Mouse (Mus musculus): Measurements from ENCODE around the gene Prl6a1. TPM values are rescaled to one million over a fixed set of nuclear protein-coding genes. Genes with fewer than 3 reads are reported as not detected.

Prl6a1 gene
- not detected in 2 replicates for polyA plus RNA-seq (2015; fragmentation: Nextera tagmentation; extraction: Ambion mirVana)

- H3K27ac ChIP-seq = no peak within 1 kb of the TSS
- no peak within 1 kb of the TSS for H3K4me2 ChIP-seq
- no peak within 1 kb of the TSS for H3K9ac ChIP-seq
- 74% methylated on average over 7 of the region's 7 CpGs for WGBS
- no peaks in the 10 kb centered on the region for H3K4me1 ChIP-seq (replicated peaks)
- H3K36me3 ChIP-seq = no peaks in the 10 kb centered on the region
- H3K9me3 ChIP-seq (replicated peaks) = no peaks in the 10 kb centered on the region
- H3K27me3 ChIP-seq = no peaks in the 10 kb centered on the region
- H3K4me3 ChIP-seq = no peak within 1 kb of the TSS
- no peak for ATAC-seq (replicated peaks; ENCODE audit: insufficient number of reproducible peaks, insufficient read depth, low FRiP score, low read depth)
These were observed at the start of gene Prl6a1 for GRCm38 (mm10) chr13:27312334-27313225. Prl6a1 (plus strand) TSS chr13:27312627.

- 78% methylated on average over 1 of the region's 1 CpGs for WGBS
These were observed 22.6 kb downstream of the Prl6a1 start for GRCm38 (mm10) chr13:27334989-27335388.

GRCm38 (mm10) chr13:27342733-27343275 is 30.4 kb downstream of the Prl6a1 start:
- Histone ChIP-seq H3K9ac (no peak overlapping the region), H3K4me1 (replicated peaks) (peaks cover 6% of the 10 kb centered on the region; the same call in 1 of the 2 replicates), H3K27ac (0 out of 2 replicates have a peak overlapping the region, but pooled peaks have one; percentile 7), H3K27me3 (no peaks in the 10 kb centered on the region), H3K9me3 (replicated peaks) (no peaks in the 10 kb centered on the region), H3K4me2 (no peak overlapping the region), H3K36me3 (no peaks in the 10 kb centered on the region), H3K4me3 (no peak overlapping the region)
- ATAC-seq (replicated peaks; ENCODE audit: insufficient number of reproducible peaks, insufficient read depth, low FRiP score, low read depth) = peak; percentile 75
- 14% methylated on average over 3 of the region's 3 CpGs for whole genome bisulfite sequencing

More at GRCm38 (mm10) chr13:27334989-27335388, 22.6 kb downstream of the Prl6a1 start:
- Histone ChIP-seq H3K9me3 (replicated peaks) (no peaks in the 10 kb centered on the region), H3K9ac (no peak overlapping the region), H3K27me3 (no peaks in the 10 kb centered on the region), H3K36me3 (no peaks in the 10 kb centered on the region), H3K27ac (no peak overlapping the region), H3K4me1 (replicated peaks) (no peaks in the 10 kb centered on the region), H3K4me3 (no peak overlapping the region), H3K4me2 (no peak overlapping the region)
- ATAC-seq (replicated peaks; ENCODE audit: insufficient number of reproducible peaks, insufficient read depth, low FRiP score, low read depth) = no peak

- no peak for ATAC-seq (replicated peaks; ENCODE audit: insufficient number of reproducible peaks, insufficient read depth, low FRiP score, low read depth)
- WGBS = 60% methylated on average over 2 of the region's 2 CpGs
These were observed 32.9 kb downstream of the Prl6a1 start, which contains the start of gene Prl8a2 for GRCm38 (mm10) chr13:27345373-27345772. Prl8a2 (plus strand) TSS chr13:27345673.

More at GRCm38 (mm10) chr13:27345373-27345772, 32.9 kb downstream of the Prl6a1 start, which contains the start of gene Prl8a2:
- H3K9me3 ChIP-seq (replicated peaks) = no peaks in the 10 kb centered on the region
- H3K4me2 ChIP-seq = no peak within 1 kb of the TSS
- H3K27me3 ChIP-seq = no peaks in the 10 kb centered on the region
- peaks cover 6% of the 10 kb centered on the region; the same call in 1 of the 2 replicates for H3K4me1 ChIP-seq (replicated peaks)
- H3K36me3 ChIP-seq = no peaks in the 10 kb centered on the region
- H3K27ac ChIP-seq = no peak within 1 kb of the TSS
- no peak within 1 kb of the TSS for H3K9ac ChIP-seq
- no peak within 1 kb of the TSS for H3K4me3 ChIP-seq

Other genes with a start within 250 kb of the Prl6a1 start
- gene Prl3d1, start 218.4 kb upstream of the Prl6a1 start, polyA plus RNA-seq (2015; fragmentation: Nextera tagmentation; extraction: Ambion mirVana) = not detected in 2 replicates
- gene Prl3d2, start 190.9 kb upstream of the Prl6a1 start, polyA plus RNA-seq (2015; fragmentation: Nextera tagmentation; extraction: Ambion mirVana) = not detected in 2 replicates
- not detected in 2 replicates for gene Prl3d3, start 155.8 kb upstream of the Prl6a1 start, polyA plus RNA-seq (2015; fragmentation: Nextera tagmentation; extraction: Ambion mirVana)
- gene Prl3c1, start 116.0 kb upstream of the Prl6a1 start, polyA plus RNA-seq (2015; fragmentation: Nextera tagmentation; extraction: Ambion mirVana) = not detected in 2 replicates
- gene Prl3b1, start 70.8 kb upstream of the Prl6a1 start, polyA plus RNA-seq (2015; fragmentation: Nextera tagmentation; extraction: Ambion mirVana) = not detected in 2 replicates
- not detected in 2 replicates for gene Prl3a1, start 53.2 kb upstream of the Prl6a1 start, polyA plus RNA-seq (2015; fragmentation: Nextera tagmentation; extraction: Ambion mirVana)
- not detected in 2 replicates for gene Prl8a2, start 33.0 kb downstream of the Prl6a1 start, polyA plus RNA-seq (2015; fragmentation: Nextera tagmentation; extraction: Ambion mirVana)
- gene Prl2b1, start 78.2 kb downstream of the Prl6a1 start, polyA plus RNA-seq (2015; fragmentation: Nextera tagmentation; extraction: Ambion mirVana) = not detected in 2 replicates
- not detected in 2 replicates for gene Prl8a6, start 126.1 kb downstream of the Prl6a1 start, polyA plus RNA-seq (2015; fragmentation: Nextera tagmentation; extraction: Ambion mirVana)
- gene Prl8a8, start 200.6 kb downstream of the Prl6a1 start, polyA plus RNA-seq (2015; fragmentation: Nextera tagmentation; extraction: Ambion mirVana) = not detected in 2 replicates